Mouse (Mus musculus): ENCODE data around the gene Rfx2.

The Rfx2 gene

DNA sequence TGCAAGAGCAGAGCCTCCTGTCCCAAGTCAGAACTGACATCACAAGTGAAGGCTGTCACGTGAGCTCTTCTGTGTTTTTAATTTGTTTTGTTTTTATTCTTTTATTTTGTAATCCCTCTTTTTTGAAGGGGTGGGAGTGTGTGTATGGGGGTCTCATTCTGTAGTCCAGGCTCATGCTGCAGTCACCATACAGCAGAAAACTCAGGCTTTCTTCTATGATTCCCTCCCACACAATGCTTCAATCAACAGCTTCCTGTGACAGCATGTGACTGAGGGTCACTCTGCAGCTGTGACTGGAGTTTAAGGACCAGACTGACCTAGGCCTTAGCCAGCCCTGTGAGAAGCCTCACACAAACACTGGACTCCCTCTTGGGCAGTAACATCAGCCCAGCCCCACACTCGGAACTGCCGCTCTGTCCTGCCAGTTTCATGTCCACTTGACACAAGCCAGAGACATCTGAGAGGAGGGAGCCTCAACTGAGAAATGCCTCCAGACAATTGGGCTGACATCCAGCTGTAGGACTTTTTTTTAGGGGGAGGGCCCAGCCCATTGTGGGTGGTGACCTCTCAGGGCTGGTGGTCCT is 51.9 kb downstream of the Rfx2 start:
- no peak for DNase-seq

DNA sequence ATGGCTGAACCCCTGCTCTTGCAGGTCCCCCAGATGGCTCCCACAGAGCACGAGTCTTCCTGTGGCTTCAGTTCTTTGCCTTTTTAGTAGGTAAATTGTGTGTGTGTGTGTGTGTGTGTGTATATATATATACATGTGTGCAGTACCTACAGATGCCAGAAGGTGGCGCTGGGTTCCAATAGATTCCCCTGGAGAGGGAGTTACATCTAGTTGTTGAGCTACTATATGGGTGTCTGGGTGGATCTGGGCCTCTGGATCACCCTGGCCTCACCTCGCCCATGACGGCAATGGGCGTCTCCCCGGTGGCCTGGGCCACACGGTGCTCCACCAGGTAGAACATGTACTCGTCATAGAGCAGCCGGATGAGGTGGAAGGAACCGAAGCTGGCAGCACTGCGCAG is 53.2 kb downstream of the Rfx2 start:
- no peak for DNase-seq

DNA sequence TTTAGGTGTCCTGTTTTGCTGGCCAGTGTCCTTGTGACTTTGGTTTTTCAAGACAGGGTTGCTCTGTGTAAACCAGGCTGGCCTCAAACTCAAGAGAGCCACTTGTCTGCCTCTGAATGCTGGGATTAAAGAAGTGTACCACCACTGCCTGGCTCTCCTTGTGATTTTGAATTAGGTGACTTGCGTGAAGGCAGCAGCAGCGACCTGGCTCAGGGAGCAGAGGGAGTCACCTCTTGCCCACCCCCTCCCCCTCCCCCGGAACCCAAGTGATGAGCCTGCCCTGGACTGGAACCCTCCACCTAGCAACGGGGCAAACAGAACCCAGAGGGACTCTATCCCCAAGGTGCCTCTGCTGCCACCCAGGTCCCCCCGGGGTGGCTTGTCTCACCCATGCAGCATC is 60.9 kb downstream of the Rfx2 start, which contains the start of gene Prr22:
Prr22 (plus strand) TSS at position 301 of the 400 bp plus-strand sequence.
- no peak for DNase-seq

DNA sequence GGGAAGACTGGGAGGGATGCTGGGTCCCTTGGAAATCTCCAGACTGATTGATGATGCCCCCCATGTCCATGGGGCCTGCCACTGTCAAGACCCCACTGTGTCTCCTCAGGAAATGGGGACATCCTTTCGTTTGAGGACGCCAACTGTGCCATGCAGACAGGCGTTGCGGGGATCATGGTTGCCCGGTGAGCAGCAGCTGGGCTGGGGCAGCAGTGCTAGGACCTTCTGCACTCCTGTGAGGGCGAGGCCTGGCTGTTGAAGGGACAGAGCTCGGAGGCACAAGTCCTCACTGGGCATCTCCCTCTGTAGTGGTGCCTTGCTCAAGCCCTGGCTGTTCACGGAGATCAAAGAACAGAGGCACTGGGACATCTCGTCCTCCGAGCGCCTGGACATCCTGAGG is 61.9 kb downstream of the Rfx2 start:
- no peak for DNase-seq

DNA sequence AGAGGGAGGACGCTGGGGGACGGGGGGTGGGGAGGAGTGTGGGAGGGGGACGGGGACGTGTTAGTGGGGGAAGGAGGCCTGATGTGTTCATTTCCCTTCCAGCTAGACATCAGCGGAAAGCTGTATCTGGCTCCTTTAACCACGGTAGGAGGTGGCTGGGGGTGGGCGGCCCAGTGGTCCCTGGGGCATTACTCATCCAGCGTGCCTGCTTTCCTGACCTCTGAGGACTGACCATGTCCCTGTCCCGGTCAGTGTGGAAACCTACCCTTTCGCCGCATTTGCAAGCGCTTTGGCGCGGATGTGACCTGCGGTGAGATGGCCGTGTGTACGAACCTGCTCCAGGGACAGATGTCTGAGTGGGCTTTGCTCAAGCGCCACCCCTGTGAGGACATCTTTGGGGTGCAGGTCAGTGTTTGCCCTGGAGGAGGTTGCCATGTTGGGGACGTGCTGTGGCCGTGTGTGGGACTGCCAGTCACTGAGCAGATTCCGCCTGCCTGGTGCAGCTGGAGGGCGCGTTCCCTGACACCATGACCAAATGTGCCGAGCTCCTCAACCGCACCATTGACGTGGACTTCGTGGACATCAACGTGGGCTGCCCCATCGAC is 63.2 kb downstream of the Rfx2 start:
- DNase-seq: no peak

DNA sequence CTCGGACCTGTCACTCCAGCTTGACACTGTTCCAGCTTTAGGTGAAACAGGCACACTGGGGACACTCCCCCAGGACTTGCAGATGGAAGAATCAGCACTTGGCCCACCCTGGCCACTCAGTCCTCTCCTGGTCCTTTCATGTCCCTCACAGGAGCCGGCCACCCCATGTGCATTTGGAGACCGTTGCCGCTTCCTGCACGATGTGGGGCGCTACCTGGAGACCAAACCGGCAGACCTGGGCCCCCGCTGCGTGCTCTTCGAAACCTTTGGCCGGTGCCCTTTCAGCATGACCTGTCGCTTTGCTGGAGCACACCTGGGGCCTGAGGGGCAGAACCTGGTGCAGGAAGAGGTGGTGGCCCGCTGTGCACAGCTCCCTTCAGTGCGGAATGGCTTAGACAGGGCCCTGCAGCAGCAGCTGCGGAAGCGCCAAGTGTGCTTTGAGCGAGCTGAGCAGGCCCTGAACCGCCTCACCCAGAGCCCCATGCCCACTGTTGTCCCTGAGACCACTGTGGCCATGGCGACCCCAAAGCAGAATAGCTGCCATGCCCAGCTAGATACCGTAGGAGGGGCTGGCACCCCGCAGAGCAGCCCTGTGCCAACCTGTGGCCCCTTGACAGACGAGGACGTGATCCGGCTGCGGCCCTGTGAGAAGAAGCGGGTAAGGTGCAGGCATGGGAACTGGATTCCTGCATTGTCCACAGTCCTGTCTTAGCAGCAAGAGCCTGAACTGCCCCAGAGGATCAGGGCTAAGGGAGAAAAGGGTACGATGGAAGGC is 64.0 kb downstream of the Rfx2 start:
- no peak for DNase-seq

DNA sequence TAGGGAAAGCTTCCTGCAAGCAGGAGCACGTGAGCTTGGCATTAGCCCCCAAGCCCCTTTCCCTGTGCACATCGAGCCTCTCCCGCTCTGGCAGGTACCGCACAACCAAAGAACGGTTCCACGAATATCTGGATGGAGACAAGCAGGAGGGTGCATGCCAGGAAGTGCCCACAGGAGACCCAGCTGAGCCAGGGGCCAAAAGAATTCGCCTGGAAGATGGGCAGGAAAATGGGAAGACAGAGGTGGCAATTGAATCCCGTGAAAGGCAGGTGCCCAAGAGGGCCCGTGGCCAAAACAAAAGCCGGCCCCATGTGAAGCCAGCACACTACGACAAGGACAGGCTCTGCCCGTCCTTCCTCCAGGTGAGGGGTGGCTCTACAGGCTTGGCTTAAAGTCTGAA is 65.4 kb downstream of the Rfx2 start:
- DNase-seq: no peak

DNA sequence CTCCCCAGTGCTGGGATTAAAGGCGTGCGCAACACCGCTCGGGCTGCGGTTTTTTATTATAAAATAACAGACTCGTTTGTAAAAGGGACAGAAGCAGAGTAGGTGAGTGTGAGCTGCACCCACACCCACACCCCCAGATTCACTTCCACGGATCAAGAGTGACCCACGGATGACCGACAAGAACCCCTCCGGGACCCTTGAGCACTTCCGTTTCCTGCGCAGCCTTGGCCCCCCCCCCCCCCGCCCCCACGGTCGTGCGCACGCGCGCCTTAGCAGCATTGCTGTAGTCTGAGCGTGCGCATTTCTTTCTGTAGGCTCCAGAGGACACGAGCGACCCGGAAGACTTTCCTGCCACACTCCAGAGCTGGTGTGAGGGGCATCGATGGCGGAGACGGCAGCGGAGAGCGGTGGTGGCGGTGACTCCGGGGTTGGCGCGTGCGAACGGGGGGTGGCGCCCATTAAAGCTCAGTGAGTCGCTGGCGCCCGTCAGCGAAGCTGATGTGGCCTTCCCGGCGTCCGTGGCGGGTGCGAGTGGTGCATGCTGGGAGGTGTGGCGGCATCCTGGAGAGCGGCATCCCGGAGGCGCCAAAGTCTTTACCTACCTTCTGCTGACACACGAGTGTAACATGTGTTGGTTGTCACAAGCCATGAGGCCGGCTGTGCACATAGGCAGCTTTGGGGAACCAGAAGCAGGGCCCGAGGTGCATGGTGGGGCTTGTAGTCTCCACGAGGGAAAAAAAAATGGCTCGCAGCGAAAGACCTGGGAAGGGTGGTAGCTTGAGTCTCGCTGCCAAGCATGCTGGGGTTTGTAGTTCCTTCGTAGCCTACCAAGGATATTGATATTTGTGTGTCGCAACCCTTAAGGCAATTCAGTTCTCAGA is 66.1 kb downstream of the Rfx2 start, which contains the start of gene Dus3l:
Dus3l (plus strand) TSS at position 284 of the 881 bp plus-strand sequence.
- DNase-seq: peak; percentile 90

DNA sequence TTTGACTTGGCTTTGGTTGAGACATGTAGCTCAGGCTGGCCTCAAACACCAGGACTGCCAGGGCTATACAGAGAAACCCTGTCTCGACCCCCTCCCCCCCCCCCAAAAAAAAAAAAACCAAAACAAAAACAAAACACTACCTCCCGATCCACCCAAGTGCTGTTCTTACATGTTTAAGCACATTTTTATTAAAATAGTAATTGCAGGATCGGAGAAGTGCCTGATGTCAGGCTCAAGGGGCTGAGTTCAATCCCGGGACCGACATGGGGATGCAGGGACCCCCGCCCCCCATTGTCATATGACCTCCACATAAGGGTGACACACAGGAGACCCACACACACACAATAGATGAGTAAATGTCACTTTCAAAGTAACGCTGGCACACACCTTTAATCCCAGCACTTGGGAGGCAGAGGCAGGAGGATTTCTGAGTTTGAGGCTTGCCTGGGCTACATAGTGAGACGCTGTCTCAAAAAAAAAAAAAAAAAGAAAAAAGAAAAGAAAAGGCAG is 67.0 kb downstream of the Rfx2 start:
- no peak for DNase-seq

DNA sequence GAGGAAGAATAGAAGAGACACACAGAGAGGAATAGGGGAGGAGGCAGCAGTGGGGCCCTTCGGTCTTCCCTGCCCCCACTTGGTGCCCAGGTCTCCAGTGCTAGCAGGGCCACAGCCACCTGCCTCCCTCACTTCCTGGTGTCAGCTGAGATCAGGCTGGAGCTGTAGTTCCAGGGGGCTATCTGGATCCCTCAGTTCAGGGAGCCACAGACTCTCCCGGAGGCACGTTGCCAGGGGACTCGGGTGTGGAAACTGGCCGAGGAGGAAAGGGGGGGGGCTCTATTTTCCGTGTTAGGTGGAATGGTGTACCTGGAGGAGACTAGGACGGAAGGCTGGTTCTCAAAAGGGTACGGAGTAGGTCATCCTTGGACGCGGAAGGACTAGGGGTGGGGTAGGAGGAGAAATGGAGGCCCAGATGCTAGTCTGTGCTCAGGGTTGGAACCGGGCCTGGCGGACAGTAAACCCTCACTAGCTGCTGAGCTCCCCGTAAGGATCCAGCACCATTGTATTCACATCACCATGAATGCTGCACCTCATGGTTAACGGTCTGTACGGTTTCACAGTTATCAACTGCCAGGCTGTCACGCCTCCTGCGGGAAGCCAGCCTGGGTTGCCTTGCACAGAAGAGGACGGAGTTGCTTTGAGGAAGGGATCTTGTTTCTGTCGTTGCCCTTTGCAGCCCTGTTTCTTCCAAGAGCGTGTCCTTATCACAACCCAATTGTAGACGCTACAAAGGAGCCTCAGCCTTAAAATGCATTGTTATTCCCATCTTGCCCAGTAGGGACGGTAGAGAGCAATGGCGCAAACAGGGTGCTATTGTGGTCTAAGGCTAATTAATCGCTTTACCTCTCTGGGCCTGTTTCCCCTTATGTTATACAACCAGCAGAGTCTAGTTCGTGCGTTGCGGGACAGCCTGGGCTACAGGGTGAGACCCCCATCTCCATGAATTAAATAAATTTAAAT is 67.8 kb downstream of the Rfx2 start:
- DNase-seq: peak; percentile 69

DNA sequence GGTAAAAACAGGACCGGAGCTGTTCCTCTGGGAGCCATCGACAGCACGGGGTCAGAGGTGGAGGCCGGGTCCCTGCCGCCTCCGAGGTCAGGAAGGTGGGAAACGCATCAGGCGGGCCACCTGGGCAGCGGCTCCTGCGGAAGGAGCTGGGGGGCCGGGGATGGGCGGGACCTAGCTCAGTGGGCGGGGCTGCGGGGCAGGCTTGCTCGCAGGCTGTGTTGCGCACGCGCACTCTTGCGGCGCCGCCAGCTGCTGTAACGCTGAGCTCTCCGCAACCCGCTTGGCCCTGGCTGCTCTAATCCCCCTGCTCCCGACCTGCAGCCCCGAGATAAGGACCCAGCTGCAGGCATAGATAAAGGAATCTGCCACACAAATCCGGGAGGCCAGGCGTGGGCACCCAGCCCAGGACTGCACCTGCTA is 68.8 kb downstream of the Rfx2 start:
- peak; percentile 97 for DNase-seq

DNA sequence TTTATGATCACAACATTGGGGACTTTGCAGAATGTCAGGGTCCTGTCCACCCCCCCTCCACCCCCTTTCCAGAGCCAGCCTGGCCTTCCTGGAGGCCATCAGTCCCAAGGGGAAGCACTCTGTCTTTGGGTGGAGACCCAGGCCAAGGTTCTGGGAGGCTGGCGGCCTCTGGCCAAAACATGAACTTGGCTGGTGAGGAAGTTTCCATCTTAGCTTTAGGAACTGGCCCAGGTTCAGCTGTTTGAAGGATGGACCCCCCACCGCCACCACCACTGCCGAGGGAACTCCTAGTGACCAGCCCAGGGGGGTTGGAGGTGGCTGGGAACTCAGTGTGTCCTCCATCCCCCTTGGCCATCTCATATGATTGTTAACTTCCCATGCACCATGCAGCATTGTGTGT is 69.7 kb downstream of the Rfx2 start:
- no peak for DNase-seq

DNA sequence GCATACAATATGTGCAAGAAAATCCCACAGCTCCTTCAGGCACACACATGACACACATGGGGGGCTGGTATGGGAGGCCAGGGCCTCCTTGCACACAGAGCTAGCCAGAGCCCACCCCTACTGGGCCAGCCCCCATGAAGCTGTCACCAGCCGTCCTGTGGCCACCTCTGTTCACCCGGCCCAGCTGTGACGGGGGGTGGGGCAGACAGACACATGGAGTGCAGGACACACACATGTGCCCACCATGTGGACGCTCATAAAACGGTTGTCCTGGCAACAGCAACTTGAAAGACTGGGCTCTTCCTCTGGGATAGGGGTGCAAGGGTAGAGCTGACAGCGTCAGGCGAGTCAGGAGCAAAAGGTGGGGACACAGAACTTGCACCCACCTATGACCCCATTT is 71.6 kb downstream of the Rfx2 start:
- DNase-seq: no peak

DNA sequence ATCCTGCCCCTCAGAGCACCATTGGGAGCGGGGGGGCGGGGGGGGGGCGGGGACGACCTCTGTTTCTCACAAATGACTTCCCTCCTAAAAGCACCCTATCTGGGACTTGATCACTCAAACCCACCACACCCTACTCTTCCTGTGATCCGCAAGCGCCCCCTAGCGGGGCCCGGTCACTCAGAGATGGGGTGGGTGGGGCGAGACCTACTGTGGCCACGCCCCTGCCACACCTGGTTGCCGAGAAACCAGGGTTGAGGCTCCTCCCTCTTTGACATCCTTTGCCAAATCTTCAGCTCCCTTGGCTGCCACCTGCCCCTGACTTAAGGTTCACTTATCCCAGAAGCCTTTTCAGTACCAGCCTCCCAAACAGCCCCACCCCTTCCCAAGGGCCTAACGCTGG is 72.7 kb downstream of the Rfx2 start:
- peak; percentile 90 for DNase-seq

DNA sequence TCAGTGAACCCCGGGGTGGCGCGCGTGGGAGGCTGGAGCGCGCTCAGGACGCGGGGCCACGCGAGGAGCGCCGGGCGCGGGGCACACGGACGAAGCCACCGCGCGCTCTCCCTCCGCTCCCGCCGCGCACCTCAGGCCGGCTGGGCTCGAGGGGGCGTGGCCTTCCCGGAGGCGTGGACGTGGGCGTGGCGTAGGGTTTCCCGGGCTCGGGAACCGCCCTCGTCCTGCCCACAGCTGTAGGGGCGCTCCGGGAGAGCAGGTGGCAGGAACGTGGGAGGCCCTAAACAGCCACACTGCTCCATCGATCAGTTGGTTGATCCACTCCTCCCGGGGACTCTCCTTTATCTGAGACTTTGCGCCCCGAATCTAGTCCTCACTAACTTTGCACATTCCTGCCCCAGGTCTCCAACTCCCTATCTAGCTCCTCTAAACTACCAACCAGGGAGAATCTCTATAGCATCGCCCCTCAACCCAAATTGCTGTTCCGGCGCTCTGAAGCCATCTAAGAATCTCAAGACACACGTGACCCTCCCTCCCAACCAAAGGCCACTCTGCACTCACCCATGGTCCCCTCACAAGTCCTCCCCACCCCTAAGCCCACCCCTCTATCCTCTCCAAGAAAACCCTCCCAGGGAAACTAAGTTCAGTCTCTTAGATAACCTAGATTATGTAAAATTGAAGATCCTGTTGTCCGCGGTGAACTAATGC is 73.2 kb downstream of the Rfx2 start, which contains the start of gene Nrtn:
Nrtn (minus strand) TSS at position 115 of the 708 bp plus-strand sequence.
- peak; percentile 90 for DNase-seq

DNA sequence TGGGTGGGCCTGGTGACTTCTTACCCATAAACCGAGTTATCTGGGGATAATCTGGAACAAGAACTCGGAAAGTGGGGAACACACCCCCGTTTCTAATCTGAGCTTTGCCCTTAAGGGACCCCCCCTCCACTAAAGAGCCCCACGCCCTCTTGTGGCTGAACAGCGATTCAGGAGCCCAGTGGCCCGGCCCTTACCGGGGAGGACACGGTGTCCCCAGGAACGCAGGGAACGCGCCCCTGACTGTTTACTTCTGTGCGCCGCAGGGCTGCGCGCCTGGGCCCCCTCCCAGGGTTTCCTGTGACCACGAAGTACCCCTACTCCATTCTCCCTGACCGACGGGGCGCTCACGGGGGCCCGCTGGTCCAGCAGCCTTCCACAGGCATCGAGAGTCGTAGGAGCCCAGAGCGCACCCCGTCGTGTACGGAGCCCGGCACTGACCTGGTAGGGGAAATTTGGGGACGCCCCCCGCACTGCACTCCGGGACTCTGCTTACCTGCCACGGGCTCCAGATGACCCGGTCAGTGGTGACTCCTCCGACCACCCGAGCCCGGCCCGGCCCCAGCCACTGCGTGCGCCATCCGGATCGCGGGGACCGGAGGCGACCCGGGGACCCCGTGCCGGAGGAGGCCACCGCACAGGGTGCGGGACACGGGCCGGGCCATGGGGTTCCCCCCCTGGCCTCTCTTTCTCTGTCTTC is 74.0 kb downstream of the Rfx2 start:
- peak; percentile 56 for DNase-seq

DNA sequence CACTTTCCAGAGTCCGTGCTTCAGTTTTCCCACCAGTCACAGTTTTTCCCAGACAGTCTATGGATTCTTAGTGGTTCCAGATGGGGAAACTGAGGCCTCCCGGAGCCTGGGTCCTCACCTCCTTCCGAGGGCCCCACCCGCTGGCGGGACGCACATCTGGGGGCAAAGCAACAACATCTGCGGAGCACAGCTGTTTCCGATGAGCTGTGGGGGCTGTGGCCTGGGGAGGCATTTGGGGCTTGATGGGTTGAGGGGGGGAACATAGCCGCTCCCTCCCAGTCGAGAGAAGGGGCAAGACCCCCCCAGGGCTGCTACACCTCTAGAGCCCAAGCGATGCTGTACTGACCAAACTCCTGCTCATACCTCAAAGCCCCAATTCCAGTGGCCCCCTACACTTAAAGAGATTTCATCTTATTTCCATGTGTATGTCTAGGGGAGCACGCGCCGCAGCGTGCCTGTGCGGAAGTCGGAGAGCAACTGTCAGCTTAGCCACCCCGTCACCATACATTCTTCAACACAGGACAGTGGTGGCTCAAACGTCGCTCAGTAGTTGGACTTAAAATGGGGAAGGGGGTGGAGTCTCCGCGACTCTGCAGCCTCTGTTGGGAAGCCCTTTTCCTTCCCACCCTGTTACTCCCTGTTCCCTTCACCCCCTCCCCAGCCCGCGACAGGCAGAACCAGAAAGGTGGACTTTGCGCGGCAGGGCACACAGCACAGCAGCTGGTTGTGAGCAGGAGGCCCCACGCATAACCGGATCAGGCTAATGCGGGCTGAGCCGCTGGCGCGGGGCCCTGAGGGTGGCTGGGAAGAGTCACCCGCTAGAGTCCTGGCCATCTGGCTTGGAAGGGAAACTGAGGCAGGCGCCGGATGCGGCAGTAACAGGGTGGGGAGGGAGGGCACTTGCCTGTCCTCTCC is 76.3 kb downstream of the Rfx2 start:
- peak; percentile 43 for DNase-seq

DNA sequence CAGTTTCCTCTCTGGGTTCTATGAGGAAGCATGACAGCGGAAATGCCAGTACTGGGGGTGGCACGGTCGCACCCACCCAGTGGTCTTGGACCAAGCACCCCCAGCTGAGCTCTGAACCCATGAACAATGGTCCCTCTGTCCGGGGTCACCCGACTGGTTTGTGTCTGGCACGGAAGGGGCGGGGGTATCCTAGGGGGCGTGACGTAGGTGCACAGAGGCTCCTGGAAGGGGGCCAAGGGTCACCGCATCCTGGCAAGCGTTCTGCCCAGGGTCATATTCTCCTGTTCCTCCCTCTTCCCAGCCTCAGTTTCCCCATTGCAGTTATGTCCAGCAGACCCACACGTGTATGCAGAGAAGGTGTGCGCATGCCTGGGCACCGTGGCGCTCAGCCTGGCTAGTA is 77.4 kb downstream of the Rfx2 start:
- peak; percentile 9 for DNase-seq

DNA sequence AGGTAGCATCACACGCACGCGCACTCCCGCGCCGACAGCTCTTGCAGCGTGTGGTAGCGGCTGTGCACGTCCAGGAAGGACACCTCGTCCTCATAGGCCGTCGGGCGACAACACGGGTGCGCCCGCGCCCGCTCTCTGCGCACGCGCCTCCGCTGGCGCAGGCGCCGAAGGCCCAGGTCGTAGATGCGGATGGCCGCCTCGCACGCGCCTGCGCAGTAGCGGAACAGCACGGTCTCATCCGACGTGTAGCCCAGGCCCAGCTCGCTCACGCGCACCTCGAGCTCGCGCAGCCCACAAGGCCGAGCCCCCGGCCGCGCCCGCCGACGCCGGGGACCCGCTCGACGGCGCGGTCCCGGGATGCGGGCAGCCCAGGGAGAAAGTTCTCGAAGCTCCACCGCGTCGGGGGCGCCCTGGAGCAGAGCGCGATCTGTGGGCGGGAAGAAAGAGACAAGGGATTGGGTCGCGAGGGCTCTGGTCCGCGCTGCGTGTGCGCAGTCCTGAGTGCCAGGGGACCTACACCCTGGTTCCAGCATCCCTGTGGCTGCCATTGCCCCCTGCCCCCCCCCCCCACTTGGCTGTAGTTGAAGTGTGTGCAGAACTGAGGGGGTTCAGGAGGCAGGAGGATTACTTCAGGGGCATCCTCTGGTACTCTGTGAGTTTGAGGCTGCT is 79.3 kb downstream of the Rfx2 start:
- no peak for DNase-seq
